Mouse (Mus musculus): ENCODE data around the gene Tex19.2. TPM values are rescaled to one million over a fixed set of nuclear protein-coding genes. Genes with fewer than 3 reads are reported as not detected.

Gene Tex19.2
- polyA plus RNA-seq (2011; ENCODE audit: insufficient read depth, insufficient read length, low replicate concordance, missing spikeins), result not detected in 2 replicates

GRCm38 (mm10) chr11:121118577-121118976 lies at the start of gene Tex19.2:
TSS of gene Tex19.2 (minus strand) at chr11:121118677.
- no peak for TF ChIP-seq POLR2A (IDR thresholded peaks at IDR 0.05; ENCODE audit: borderline replicate concordance, control insufficient read depth, low read depth, low read length)
- no peak for TF ChIP-seq CTCF (IDR thresholded peaks at IDR 0.05; ENCODE audit: control insufficient read depth, insufficient read depth, low read length)
- no peak within 1 kb of the TSS for H3K4me3 ChIP-seq (replicated peaks; ENCODE audit: control insufficient read depth, low read depth, low read length)
- 76% methylated on average over 3 of the region's 3 CpGs for WGBS
- no peak within 1 kb of the TSS for H3K27ac ChIP-seq (ENCODE audit: control insufficient read depth, insufficient read depth, low read depth, low read length, poor library complexity)
- no peaks in the 10 kb centered on the region; the same call in 1 of the 2 replicates for H3K4me1 ChIP-seq (ENCODE audit: control insufficient read depth, insufficient read depth, low read length)

- no peaks in the 10 kb centered on the region for H3K4me1 ChIP-seq (ENCODE audit: control insufficient read depth, insufficient read depth, low read length)
- 79% methylated on average over 4 of the region's 4 CpGs for whole genome bisulfite sequencing
- no peak for TF ChIP-seq POLR2A (IDR thresholded peaks at IDR 0.05; ENCODE audit: borderline replicate concordance, control insufficient read depth, low read depth, low read length)
- TF ChIP-seq CTCF (IDR thresholded peaks at IDR 0.05; ENCODE audit: control insufficient read depth, insufficient read depth, low read length), result no peak
- no peak overlapping the region for H3K27ac ChIP-seq (ENCODE audit: control insufficient read depth, insufficient read depth, low read depth, low read length, poor library complexity)
- no peak overlapping the region for H3K4me3 ChIP-seq (replicated peaks; ENCODE audit: control insufficient read depth, low read depth, low read length)
Measured at GRCm38 (mm10) chr11:121163751-121164150, 45.3 kb upstream of the Tex19.2 start.

- TF ChIP-seq CTCF (IDR thresholded peaks at IDR 0.05; ENCODE audit: control insufficient read depth, insufficient read depth, low read length), result no peak
- no peak for TF ChIP-seq POLR2A (IDR thresholded peaks at IDR 0.05; ENCODE audit: borderline replicate concordance, control insufficient read depth, low read depth, low read length)
- 85% methylated on average over 26 of the region's 26 CpGs for WGBS
- Histone ChIP-seq H3K4me3 (replicated peaks; ENCODE audit: control insufficient read depth, low read depth, low read length) (no peak overlapping the region), H3K27ac (ENCODE audit: control insufficient read depth, insufficient read depth, low read depth, low read length, poor library complexity) (no peak overlapping the region), H3K4me1 (ENCODE audit: control insufficient read depth, insufficient read depth, low read length) (no peaks in the 10 kb centered on the region)
Measured at GRCm38 (mm10) chr11:121160636-121161346, 42.3 kb upstream of the Tex19.2 start.

- Histone ChIP-seq H3K4me3 (replicated peaks; ENCODE audit: control insufficient read depth, low read depth, low read length) (no peak within 1 kb of the TSS), H3K27ac (ENCODE audit: control insufficient read depth, insufficient read depth, low read depth, low read length, poor library complexity) (no peak within 1 kb of the TSS), H3K4me1 (ENCODE audit: control insufficient read depth, insufficient read depth, low read length) (no peaks in the 10 kb centered on the region)
- no peak for TF ChIP-seq CTCF (IDR thresholded peaks at IDR 0.05; ENCODE audit: control insufficient read depth, insufficient read depth, low read length)
- TF ChIP-seq POLR2A (IDR thresholded peaks at IDR 0.05; ENCODE audit: borderline replicate concordance, control insufficient read depth, low read depth, low read length), result no peak
- 73% methylated on average over 5 of the region's 5 CpGs for WGBS
Measured at GRCm38 (mm10) chr11:121159971-121160370, 41.5 kb upstream of the Tex19.2 start, which contains the start of gene Uts2r. TSS of gene Uts2r (plus strand) at chr11:121160271.

GRCm38 (mm10) chr11:121156411-121156891 lies 38.0 kb upstream of the Tex19.2 start:
- Histone ChIP-seq H3K27ac (ENCODE audit: control insufficient read depth, insufficient read depth, low read depth, low read length, poor library complexity) (no peak overlapping the region), H3K4me1 (ENCODE audit: control insufficient read depth, insufficient read depth, low read length) (no peaks in the 10 kb centered on the region), H3K4me3 (replicated peaks; ENCODE audit: control insufficient read depth, low read depth, low read length) (no peak overlapping the region)
- WGBS, result 3% methylated on average over 45 of the region's 45 CpGs
- TF ChIP-seq CTCF (IDR thresholded peaks at IDR 0.05; ENCODE audit: control insufficient read depth, insufficient read depth, low read length), result no peak

- no peaks in the 10 kb centered on the region for H3K4me1 ChIP-seq (ENCODE audit: control insufficient read depth, insufficient read depth, low read length)
- 62% methylated on average over 4 of the region's 4 CpGs for WGBS
- no peak overlapping the region for H3K4me3 ChIP-seq (replicated peaks; ENCODE audit: control insufficient read depth, low read depth, low read length)
- no peak for TF ChIP-seq CTCF (IDR thresholded peaks at IDR 0.05; ENCODE audit: control insufficient read depth, insufficient read depth, low read length)
- no peak for TF ChIP-seq POLR2A (IDR thresholded peaks at IDR 0.05; ENCODE audit: borderline replicate concordance, control insufficient read depth, low read depth, low read length)
- no peak overlapping the region for H3K27ac ChIP-seq (ENCODE audit: control insufficient read depth, insufficient read depth, low read depth, low read length, poor library complexity)
Measured at GRCm38 (mm10) chr11:121154203-121154602, 35.7 kb upstream of the Tex19.2 start.

- no peak for TF ChIP-seq CTCF (IDR thresholded peaks at IDR 0.05; ENCODE audit: control insufficient read depth, insufficient read depth, low read length)
- TF ChIP-seq POLR2A (IDR thresholded peaks at IDR 0.05; ENCODE audit: borderline replicate concordance, control insufficient read depth, low read depth, low read length), result no peak
Measured at GRCm38 (mm10) chr11:121148193-121148592, 29.7 kb upstream of the Tex19.2 start.

GRCm38 (mm10) chr11:121145865-121146264 lies 27.4 kb upstream of the Tex19.2 start, which contains the start of gene Tex19.1:
TSS of gene Tex19.1 (plus strand) at chr11:121146143.
- TF ChIP-seq CTCF (IDR thresholded peaks at IDR 0.05; ENCODE audit: control insufficient read depth, insufficient read depth, low read length), result no peak
- no peak for TF ChIP-seq POLR2A (IDR thresholded peaks at IDR 0.05; ENCODE audit: borderline replicate concordance, control insufficient read depth, low read depth, low read length)
- no peak within 1 kb of the TSS for H3K27ac ChIP-seq (ENCODE audit: control insufficient read depth, insufficient read depth, low read depth, low read length, poor library complexity)
- H3K4me3 ChIP-seq (replicated peaks; ENCODE audit: control insufficient read depth, low read depth, low read length), result no peak within 1 kb of the TSS
- H3K4me1 ChIP-seq (ENCODE audit: control insufficient read depth, insufficient read depth, low read length), result no peaks in the 10 kb centered on the region
- 94% methylated on average over 22 of the region's 22 CpGs for WGBS

More at GRCm38 (mm10) chr11:121148193-121148592, 29.7 kb upstream of the Tex19.2 start:
- WGBS, result 75% methylated on average over 3 of the region's 3 CpGs
- H3K27ac ChIP-seq (ENCODE audit: control insufficient read depth, insufficient read depth, low read depth, low read length, poor library complexity), result no peak overlapping the region
- H3K4me1 ChIP-seq (ENCODE audit: control insufficient read depth, insufficient read depth, low read length), result no peaks in the 10 kb centered on the region
- no peak overlapping the region for H3K4me3 ChIP-seq (replicated peaks; ENCODE audit: control insufficient read depth, low read depth, low read length)

Data from bone marrow, adult 2 months (tissue).